Mouse (Mus musculus) adrenal gland, adult 2 months (tissue): ENCODE measurements around the gene Gm10096. TPM values are rescaled to one million over a fixed set of nuclear protein-coding genes. Genes with fewer than 3 reads are reported as not detected.
"Not testable (repeated sequence)": the region's sequence is repeated elsewhere in the genome, so short reads cannot be mapped to it uniquely, and the experiment has no call there.

ENCODE experiments used
- DNase-seq: peaks from one replicate; pipeline ENCODE4 v3.0.0; 2021
- long read RNA-seq: library from polyadenylated mRNA; stranded (forward); transcript quantifications from one replicate; pipeline ENCODE4 v2.0.0, GENCODE M21; 2021
- polyA plus RNA-seq: library from polyadenylated mRNA; depleted of rRNA; stranded (reverse); fragments of >200 nt; gene quantifications from 2 replicates; pipeline ENCODE4 v1.2.3, GENCODE M21; 2012; rRNA removed
- total RNA-seq, 2 experiments: library from RNA; stranded (reverse); gene quantifications; 2 replicates each; pipeline ENCODE4 v1.2.3; 2021

The Gm10096 gene
- not detected for total RNA-seq
- polyA plus RNA-seq, result not detected in 2 replicates
- long read RNA-seq, result 0 reads

DNA sequence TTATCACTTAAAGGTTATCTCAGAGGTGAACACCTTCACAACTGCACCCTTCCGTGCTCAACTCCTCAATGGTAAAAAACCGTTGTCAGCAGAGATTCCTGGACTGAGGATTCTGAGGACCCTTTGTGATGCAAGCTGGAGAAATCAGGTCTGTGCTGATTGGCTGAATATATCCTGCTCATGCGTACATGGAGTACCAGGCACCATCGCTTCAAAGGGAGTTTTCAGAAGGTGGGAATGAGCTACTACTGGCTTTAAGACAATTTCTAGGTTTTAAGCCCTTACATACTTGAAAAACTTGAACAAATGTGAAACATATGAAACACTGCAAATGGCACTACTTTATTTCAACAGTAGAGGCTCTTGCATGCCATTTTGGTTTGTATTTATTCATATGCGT is at the start of gene Gm10096:
TSS of gene Gm10096 (minus strand) at position 101 of the 400 bp plus-strand sequence.
- not testable (repeated sequence) for DNase-seq
